Mouse (Mus musculus): ENCODE data around the gene Cabp4.
A peak's percentile ranks its signal among the peaks of the same experiment; 100 is the strongest.

Cabp4 gene

DNA sequence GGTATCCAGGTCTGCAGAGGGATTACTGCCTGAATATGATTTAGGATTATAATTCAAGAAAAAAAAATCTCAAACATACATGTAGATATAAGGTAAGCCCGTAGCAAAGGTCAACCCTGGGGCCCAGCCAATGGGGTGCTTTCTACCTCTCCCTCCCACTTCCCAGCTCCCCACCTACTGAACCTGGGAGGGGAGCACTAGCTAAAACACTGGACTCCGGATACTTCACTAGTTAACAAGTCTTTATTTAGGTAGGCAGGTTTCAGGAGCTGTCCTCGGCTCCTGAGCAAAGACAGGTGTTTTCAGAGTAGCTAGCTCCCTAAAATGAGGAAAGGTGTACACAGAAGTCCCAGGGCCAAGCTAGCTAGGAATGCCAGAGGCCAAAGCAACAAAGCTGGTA lies 20.3 kb upstream of the Cabp4 start:
- DNase-seq = no peak

DNA sequence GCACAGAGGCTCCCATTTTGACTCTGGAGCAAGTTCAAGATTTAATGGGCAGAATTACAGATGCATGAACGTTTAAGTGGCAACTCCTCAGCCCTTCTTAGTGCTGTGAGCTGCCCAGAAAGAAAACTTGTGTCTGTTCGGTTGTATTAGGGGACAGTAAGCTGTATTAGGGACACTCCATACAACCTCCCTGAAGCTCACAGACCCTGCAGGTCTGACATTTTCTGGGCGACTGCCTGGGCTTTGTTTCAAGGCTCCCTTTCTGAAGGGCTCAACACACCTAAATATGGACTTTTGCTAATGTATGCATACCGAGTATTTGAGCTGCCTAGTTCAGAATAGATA lies 19.7 kb upstream of the Cabp4 start:
- no peak for DNase-seq

DNA sequence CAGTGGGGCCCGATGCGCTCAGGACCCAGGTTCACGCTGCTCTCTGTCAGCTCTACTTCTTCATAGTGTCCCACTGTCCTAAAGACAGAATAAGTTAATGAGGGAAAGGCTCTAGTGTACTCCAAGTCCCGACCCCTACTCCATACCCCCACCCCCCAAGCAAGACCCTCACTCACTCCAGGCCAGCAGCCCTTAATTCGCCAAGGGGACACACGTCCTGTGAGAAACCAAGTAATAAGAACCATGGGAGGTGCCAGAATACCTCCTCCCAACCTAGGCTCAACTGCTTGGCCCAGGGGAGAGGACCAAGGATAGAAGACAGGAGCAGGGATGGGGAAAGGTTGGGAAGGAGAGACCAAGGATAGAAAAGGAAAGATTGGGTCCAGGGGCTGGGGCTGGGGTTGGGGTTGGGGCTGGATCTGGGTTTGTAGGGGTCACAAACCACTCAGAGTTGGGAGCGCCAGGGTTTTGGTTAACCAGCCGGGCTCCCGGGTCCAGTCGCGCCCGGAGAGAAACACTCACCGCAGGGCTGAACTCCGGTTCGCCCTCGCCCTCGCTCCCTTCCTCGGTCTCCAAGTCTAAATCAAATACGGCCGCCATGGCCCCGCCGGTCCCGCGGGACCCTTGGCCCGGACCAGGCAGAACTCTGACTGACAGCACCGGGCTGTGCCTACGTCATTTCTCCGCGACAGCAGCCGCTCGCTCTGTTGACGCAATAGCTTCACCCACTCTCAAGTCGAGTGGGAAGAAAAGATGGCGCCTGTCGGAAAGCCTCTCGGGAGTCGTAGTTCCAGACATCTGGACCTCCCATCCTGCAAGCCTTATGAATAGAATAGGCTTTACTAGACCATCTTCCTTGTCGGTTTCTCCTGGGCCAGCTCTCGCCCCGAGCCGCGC lies 19.1 kb upstream of the Cabp4 start, which contains the start of gene Rps6kb2:
Gene Rps6kb2 (minus strand): TSS at position 709 of the 897 bp plus-strand sequence.
- peak; percentile 97 to 98 for DNase-seq

DNA sequence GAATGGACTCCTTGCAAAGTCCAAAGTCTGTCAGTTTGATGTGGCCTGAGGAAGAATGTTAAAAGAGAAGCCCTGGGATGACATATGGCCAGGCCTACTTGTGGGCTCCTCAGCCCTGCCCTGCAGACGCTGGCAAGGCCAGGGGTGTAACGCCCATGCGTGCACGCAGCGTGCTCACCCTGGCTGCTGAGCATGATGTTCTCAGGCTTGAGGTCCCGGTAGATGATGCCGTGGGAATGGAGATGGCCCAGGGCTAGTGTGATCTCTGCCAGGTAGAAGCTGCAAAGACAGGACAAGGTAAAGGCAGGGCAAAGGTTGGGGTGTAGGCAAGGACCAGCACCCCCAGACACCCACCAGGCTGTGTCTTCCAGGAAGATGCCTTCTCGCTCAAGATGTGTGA lies 15.2 kb upstream of the Cabp4 start:
- no peak for DNase-seq

DNA sequence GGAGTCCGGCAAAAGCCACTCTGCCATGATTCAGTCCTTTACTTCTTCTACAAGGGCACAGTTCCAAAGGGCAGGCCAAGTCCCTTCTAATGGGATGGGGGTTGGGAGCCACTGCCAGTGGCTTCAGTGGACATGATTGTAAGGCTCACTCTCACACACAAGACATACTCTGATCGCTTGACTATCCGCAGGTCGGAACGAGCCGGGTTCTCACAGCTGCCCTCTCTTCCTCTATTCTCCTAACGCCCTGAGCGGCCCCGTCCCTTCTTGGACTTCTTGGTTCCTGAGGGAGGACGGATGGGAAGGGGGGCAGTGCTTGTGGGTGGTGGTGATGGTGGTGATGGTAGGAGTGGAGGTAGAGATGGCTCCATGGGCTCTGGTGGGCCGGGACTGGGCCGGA lies 12.9 kb upstream of the Cabp4 start:
- peak in 1 of 2 experiments; percentile 6 for DNase-seq

DNA sequence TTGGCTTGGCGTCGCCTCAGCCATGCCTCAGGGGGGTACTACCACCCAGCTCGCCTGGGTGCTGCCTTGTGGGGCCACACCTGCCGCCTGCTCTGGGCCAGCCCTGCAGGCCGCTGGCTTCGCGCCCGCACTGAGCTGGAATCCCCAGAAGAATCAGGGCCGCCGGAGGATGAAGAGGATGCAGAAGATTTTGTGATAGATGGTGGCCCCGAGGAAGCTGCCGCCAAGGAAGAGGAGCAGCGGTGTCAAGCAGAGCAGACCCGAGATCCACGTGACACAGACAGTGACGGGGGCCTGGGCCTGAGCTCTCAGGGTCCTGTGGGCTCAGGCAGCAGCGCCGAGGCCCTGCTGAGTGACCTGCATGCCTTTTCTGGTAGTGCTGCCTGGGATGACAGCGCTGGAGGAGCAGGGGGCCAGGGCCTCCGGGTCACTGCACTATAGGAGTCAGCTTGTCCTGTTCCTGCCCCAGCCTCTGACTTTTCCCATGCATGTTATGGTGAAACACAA lies 12.3 kb upstream of the Cabp4 start:
- peak in 1 of 2 experiments; percentile 35 for DNase-seq

DNA sequence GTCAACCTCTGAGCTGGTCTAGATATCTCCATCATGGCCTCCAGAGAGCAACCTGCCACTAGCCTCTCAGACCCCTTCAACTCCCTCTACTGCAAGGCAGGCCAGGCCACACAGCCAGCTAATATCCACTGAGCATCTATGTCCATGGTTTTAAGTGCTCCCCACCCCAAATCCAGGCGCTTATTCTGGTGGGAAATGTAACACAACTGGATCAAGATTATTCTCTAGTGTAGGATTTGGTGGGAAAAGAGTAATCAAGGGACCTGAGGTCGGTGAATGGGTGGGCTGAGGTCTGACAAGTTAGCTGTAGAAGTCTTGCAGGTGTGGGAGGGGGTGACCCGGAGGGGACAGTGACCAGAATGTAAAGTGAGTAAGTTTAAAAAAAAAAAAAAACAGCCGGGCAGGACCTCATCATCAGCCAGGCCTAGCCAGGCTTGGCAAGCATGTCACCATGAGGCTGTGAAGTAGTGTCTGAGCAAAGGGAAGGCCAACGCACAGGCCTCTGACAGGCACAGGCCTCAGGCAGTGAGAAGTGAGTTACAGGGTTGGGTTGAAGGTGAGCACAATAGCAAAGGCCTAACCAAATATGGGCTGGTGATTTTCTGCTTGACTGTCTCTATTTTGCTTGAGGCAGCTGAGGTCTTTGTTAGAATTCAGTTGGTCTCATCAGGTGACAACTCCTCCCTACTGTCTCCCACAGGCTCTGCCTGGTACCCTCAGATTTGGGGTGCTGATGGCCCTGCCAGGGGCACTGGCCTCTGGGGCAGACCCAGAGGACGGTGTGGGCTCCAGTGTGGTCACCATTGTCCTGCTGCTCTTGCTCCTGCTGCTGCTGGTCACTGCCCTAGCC lies 11.6 kb upstream of the Cabp4 start:
- DNase-seq = peak in 1 of 2 experiments; percentile 8

DNA sequence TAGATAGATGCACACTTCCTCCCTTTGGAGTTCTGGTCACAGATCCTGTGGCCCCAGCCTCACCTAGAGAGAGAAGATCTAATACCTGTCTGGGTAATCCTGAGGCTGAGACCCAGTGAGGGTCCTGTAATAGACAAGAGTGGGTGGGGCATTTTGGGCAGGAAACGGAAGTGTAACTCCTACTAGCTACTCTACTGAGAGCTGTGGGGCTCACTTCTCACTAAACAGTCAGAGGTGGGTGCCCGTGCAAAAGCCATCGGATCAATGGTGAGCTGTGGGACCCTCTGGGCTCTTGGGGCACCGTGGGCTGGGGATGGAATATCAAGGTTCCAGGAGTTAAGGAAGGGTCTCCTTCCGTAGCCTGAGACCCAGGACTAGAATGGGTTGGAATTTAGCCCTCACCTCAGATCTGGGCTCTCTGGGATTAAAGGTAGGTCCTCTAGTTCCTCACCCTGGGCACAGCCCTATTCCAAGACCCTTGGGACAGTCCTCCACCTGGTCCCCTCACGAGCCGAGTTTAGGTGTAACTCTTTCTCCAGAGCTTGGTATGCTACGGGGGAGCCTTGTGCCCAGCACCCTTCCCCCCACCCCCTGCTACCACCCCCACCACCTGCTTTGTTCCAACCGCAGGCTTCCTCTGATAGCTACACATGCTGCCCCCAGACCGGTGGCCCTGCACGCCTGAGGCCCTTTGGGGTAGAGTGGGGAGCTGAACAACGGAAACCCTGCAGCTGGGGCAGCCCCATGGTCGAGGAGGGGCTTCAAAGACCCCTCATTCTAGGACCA lies 10.8 kb upstream of the Cabp4 start:
- DNase-seq = no peak

DNA sequence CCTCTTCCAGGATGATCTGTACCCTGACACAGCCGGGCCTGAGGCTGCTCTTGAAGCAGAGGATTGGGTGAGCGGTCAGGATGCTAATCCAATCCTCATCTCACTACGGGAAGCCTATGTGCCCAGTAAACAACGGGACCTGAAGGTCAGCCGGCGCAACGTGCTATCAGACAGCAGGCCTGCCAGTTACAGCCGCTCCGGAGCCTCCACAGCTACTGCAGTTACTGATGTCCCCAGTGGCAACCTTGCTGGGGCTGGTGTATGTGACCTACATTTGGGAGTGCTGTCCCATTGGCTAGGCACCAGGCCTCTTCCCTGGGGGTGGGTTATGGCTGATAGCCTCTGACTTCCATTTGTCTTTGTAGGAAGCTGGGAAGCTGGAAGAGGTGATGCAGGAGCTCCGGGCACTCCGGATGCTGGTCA lies 9.4 kb upstream of the Cabp4 start, which contains the start of gene Ptprcap:
Gene Ptprcap (plus strand): TSS at position 373 of the 423 bp plus-strand sequence.
- DNase-seq = peak; percentile 75 to 77

DNA sequence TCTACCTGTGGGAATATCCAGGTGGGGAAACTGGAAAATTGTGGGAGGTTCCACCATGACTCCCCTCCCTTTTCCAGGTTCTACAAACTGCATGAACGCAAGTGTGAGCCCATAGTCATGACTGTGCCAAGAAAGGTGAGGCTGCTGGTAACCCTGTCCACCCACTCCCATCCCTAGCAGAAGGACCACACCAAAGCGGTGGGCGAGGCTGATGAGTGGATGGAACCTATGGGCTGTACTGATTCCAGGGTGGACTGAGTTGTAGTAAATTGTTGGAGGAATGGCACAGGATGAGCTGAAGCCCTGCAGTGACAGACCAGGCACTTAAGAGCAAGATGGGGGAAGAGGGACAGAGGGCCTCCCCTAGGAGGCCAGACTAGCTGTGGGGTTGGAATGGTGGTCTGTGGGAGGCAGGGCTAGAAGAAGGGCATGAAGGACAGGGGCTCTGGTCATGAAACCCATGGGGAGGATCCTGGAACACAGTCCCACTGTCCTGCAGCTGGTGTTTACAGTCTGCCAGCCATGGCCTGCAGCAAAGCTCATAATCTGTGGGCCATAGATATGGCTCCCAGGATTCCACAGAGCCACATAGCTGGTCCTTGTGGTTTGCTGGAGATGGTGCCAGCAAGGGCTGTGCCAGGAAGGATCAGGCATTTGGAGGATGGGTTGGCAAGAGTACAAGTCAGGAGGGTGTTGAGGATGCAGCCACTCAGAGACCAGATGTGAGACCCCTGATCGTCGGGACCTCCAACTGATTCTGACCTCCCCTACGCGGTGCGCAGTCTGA lies 8.8 kb upstream of the Cabp4 start:
- DNase-seq = no peak

DNA sequence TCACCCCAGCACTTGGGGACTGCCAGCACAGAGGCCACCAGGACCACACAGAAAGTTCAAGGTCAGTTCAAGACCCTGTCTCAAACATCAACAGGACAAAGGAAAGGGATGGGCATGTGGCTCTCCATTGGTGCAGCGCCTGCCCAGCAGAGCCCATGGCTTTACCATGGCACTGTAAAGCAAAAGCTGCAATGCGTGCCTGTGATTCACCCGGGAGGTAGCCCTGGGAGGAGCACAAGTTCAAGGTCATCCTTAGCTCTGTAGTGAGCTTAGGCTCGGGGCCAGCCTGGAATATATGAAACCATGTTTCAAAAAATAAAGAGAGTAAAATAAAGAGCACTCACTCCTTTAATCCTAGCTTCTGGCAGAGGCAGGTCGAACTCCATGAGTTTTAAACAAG lies 8.1 kb upstream of the Cabp4 start:
- DNase-seq = no peak

DNA sequence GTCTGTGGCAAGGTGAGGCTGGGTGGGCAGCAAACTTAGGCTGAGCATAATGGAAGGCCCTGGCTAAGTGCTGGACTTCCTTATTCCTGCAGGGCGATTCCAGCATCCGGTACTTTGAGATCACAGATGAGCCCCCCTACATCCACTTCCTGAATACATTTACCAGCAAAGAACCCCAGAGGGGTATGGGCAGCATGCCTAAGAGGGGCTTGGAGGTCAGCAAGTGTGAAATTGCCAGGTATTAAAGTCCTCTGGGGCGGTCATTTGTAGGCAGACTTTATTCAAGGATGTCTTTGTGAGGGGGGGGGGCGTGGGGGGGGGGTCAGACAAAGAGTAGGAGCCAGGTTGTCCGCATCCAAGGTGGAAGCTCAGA lies 7.6 kb upstream of the Cabp4 start:
- DNase-seq = no peak

DNA sequence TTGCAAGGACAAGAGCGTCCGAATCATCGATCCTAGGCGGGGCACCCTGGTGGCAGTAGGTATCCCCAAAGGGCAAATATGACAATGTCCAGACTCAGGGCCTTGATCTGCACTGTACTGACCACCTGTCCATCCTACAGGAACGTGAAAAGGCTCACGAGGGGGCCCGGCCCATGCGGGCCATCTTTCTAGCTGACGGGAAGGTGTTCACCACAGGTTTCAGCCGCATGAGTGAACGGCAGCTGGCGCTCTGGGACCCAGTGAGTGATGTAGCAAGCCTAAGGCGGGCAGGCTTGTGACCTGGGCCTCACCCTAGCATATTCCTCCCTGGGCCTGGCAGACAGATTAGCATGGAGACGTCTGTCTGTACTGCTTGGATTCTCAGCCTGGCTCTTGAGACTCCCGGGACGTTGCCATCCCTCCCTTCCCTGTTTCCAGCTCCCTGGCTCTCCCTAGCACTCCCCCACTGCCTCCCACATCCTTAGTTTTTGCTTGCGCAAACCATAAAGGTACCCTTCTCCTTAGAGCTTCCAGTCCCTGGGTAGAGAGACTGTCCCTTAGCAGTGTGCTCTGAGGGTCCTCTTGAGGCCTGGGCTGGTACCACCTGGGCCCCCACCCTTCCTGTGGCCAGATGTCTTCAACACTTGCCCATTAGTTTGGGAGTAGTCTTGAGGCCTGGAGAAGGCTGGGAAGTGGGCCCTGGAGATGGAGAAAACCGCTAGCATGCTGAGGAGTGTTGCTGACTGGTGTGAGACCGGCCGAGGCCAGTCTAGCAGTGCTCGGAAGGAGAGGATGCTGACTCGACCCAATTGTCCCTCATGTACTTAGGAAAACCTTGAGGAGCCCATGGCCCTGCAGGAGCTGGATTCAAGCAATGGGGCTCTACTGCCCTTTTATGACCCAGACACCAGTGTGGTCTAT lies 7.0 kb upstream of the Cabp4 start:
- no peak for DNase-seq

DNA sequence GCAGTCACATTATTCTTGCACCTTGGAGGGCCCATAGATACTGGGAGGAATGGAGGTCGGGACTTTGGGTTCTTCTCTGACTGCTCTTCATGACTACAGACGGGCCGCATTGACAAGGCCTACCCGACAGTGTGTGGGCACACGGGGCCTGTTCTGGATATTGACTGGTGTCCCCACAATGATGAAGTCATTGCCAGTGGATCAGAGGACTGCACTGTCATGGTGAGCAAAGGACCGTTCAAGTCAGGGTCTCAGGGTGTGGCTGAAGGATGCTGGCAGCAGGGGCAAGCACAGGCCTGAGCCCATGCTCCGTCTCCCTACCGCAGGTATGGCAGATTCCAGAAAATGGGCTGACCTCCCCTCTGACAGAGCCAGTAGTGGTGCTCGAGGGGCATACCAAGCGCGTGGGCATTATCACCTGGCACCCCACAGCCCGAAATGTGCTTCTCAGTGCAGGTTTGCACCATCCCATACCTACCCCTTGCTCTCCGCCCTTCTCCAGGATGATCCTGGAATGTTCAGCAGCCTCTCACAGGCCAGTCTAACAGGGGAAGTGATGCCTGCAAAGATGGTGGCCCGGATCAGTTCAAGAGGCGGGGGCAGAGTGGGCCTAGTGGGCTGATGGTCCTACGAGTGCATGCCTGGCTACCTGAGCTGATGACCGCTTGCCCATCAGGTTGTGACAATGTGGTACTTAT lies 6.1 kb upstream of the Cabp4 start:
- DNase-seq = no peak

DNA sequence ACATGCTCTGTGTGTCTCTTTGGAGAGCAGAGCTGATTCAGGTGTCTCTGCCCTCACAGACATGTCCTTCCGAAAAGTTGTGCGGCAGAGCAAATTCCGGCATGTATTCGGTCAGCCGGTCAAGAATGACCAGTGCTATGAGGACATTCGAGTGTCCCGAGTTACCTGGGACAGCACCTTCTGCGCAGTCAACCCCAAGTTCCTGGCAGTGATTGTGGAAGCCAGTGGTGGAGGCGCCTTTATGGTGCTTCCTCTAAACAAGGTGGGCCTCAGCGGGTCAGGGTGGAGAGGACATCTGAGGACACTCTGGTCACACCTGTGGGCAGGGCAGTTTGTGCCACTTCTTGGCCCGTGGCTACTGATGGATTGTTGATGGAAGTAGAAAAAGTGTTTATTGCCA lies 5.5 kb upstream of the Cabp4 start:
- DNase-seq = no peak

DNA sequence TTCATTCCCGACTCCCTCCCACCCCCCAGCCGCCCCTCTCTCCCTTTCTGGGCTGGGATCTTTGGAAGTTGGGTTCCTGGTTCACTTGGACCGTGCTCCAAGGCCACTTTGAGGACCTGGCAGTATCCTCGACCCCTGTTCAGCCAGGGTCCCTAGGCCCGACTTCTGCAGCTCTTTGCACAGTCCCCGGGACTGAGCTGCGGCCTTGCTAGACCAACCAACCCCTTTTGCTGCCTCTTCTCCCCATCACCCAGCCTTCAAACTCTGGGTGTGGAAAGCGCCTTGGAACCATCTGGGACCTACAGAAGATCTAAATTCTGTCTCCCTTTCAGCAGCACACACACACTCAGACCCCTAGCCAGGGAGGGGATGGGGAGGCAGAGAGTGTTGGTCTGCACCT lies 5.0 kb upstream of the Cabp4 start:
- no peak for DNase-seq

DNA sequence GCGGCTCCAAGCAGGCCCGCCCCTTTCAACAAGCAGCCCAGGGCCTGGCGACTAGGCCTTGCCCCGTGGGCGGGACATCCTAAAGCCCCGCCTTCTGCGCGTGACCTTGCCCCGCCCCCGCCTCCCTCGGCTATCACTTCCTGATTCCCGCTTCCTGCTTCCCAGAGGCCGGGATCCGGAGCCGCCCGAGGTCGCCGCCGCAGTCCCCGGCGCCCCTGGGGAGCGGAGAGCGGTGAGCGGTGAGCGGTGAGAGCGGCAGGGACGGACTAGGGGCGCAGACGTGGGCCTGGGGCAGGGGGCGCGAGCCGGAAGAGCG lies 4.6 kb upstream of the Cabp4 start, which contains the start of gene Coro1b:
Gene Coro1b (plus strand): TSS at position 129 of the 316 bp plus-strand sequence.
- peak; percentile 97 for DNase-seq

DNA sequence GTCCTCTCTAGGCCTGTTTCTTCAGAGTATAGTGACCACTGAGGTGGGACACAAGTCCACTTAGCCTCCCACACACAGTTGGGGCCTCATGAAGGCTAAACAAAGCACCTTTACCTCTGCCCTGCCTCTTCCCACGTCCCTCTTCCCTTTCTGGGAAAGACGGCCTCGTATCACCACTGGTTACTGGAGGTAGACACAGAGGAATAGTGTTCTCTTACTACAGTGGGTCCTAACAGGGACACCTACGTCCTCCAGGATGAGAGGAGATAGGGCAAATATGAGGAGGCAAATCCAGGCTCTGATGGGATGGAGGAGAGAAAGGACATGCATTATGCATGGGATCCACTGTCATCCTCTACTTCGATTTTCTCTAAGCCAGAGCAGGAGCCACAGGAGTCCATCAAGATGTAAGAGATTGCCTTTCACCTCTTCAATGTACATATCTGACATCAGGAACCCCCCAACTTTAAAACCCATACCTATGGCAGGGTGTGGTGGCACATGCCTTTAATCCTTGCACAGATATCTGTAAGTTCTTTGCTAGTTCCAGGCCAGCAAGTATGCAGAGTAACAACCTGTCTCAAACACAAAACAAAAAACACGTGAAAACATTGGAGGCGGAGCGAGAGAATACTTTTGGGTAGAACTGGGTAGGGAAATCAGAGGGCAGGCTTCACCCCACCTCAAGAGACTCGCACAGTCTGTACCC lies 4.1 kb upstream of the Cabp4 start:
- no peak for DNase-seq

DNA sequence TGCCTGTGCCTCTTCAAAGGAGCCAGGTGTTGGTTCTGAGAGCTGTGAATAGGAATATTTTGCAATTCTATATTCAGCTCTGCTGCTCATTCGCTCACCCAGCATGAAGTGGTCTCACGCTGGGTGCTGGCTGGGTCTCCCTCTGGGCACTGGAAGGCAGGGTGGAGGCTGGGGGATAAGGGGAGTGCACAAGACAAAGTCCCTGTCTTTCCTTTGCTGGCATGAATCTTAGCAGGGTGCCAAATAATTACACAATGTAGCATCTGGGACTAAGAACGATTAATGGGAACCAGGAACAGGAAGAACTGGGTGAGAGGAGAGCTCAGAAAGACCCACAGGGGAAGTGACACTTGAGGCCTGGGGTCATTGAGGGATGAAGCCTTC lies 3.2 kb upstream of the Cabp4 start:
- no peak for DNase-seq
